Mouse (Mus musculus) heart, postnatal 4 days (tissue): Measurements from ENCODE around the gene Ptgis. TPM values are rescaled to one million over a fixed set of nuclear protein-coding genes. Genes with fewer than 3 reads are reported as not detected.
A peak's percentile ranks its signal among the peaks of the same experiment; 100 is the strongest.
"Not testable (repeated sequence)": the region's sequence is repeated elsewhere in the genome, so short reads cannot be mapped to it uniquely, and the experiment has no call there.

Source experiments
- DNase-seq: peaks from one replicate; pipeline ENCODE4 v3.0.0; 2021
- total RNA-seq, 2 experiments: library from RNA; stranded (reverse); gene quantifications; 2 replicates each; pipeline ENCODE4 v1.2.3; 2021

The Ptgis gene
- total RNA-seq, 2 experiments from 2014 or later = 36.7 to 40.9 TPM

DNA sequence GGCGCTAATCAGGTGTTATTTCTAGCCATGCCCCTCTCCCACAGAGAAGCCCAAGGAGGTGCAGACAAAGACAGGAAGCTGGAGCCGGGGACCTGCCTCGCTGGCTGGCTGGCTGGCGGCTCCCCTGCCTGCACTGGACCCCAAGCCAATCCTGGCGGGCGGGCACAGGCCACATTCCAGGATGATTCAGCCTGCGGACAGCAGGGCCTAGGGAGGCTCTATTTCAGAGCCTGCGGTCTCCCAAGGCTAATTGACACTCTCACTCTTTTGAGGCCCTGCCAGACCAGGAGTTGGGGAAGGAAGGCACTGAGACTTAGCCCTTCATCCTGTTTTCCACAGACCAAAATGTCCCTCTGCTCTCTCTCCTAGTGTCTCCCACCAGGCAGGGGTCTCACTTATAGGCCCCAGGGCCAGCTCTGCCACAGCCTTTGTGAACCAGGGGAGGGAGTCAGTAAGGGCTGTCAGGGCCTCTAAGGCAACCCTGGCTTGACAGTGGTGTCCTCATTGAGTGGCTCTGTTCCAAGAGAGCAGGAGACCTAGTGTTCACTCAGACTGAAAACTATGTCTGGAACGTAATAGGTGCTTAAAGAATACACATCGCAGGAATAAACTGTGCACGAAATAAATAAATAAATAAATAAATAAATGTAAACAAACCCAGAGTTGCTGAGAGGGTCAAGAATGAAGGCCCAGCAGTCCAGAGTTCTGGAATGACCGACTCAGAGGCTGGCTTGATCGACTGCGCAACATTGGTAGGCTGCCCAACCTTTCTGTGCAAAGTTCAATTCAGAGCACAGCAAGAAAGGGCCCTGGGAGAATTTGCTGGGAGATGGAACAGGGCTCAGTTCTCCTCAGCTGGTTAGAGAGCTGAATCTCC, 8.0 kb downstream of the Ptgis start:
- peak; percentile 71 for DNase-seq

DNA sequence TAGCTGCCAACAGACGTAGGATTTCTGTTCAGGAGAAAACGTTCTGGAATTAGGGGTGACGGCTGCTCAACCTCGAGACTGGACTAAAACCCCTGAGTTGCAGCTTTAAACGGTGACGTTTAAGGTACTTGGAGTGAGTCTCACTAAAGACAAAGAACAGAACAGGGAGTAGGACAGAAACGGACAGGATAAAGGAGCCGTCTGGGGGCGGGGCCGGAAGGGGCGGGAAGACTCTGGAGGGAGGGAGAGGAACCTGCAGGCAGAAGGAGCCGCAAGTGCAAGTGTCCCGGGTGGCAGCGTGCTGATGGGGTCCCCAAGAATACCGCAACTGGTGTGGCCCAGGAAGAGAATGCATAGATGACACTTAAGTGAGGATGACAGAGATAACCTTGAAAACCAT, 9.8 kb downstream of the Ptgis start:
- no peak for DNase-seq

DNA sequence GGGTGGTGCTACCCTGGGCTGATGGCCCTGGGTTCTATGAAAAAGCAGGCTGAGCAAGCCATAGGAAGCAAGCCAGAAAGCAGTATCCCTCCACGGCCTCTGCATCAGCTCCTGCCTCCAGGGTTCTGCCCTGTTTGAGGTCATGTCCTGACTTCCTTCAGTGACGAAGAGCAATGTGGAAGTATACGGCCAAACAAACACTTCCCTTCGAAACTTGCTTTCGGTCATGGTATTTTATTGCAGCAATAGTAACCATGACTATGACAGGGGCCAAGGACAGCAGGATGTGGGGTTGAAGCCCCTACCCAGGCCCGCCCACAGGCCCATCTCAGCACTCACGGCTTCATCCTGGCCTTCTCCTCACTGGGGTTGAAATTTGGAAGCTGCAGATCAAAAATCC, 15.5 kb downstream of the Ptgis start:
- no peak for DNase-seq

DNA sequence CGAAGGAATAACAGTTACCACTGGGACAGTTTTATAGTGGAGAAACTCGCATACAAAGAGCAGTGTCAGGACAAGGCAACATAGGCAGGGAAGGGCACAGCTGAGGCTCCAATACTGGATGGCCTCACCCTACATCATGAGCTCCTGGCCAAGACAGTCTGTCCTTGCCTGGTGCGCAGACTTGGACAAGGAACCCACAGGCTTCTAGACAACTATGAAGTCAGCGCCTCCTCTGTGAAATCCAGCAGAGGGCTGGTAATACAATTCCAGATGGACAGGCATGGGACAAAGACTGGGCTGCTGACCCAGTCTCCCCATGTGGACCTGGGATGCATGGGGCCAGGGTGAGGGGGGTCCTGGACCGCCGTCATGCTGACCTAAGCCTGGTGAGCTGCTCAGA, 16.2 kb downstream of the Ptgis start:
- DNase-seq = no peak

DNA sequence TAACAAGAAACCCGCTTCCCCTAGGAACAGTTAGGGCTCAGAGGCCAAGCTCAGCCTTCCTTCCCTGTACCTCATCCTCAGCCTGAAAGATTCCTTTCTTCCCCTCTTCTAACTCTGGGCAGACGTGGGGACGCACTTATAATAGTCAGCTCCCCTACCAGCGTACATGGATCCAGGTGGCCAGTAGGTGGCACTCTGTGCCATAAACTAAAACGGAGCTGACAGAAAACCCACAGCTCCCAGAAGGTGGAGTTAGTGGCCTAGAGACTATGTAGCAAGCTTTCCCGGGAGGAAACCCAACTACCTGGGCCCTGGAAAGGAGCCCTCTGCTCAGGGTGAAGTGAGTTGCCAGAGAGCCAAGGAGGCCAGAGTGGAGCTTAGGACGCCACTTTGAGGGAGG, 18.3 kb downstream of the Ptgis start:
- DNase-seq = peak; percentile 84

DNA sequence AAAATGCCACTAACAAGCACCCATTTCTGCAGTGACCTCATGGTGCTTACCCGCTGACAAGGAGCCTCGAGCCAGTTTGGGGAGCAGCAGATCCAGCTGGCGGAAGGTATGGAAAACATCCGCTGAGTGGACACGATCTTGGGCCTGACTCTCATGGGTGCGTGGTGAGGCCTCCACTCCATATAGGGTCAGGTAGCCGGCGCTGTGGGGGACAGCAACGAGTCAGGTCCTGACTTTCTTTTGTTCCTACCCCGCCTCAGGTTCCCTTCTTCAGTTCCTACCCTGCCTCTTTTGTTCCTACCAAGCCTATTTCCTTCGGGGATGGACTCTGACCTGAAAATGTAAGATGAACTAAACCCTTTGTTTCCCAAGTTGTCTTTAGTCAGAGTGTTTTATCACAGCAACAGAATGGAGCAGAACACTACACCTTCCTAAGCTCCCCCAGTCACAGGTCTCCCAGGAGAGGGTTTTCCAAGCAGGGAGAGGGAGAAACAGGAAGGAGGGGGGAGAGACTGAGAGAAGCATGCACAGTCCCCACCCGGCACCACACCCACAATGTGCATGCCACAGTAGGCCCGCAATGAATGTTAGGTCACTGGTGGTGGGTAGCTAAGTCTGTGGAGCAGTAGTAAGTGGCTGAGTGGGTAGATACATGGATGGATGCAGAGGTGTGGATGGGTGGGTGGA, 19.1 kb downstream of the Ptgis start:
- DNase-seq = no peak

DNA sequence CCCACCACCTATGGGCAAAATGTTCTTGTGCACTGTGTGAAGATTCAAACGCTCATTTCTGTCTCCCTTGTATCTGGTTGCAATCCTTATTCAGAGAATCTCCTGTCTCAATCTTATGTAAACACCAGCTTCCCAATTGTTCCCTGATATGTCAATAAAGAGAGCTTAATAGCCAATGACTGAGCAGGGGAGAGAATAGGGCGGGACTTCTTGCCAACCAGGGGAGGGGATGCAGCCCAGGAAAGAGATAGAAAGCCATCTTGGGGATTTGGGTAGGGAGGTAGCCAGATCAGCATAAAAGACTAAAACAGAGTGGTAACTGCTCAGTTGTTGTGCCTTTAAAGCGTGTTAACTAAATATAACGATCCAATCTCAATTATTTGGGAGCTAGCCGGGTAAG, 19.7 kb downstream of the Ptgis start:
- DNase-seq = no peak

DNA sequence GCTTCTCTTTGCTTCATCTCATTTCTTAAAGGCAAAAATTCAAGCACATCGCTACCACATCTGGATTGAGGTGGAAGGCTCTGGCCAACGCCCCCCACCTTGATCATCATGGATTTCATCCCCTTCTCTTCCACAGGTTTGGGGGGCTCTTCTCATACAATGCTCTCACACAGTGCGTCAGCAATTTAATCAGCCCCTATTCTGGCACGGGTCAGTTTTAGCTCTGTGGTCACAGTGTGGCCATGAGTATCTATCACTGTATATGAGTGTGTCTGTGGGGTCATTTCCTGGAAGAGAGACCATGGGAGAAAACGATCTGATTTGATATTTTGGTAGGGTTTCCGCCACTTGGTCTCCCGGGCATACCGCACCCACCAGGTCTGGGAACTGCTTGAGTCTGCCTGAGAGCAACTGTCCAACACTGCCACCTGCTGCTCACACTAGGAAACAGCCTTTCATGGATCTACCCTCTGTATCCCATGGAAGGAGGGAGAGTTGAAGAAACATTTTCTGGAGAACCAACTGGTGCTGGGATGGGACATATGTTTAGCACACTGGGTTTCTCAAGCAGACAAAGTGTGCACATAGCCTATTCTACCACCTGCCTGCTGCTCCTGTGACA, 21.1 kb downstream of the Ptgis start:
- DNase-seq = peak; percentile 92

DNA sequence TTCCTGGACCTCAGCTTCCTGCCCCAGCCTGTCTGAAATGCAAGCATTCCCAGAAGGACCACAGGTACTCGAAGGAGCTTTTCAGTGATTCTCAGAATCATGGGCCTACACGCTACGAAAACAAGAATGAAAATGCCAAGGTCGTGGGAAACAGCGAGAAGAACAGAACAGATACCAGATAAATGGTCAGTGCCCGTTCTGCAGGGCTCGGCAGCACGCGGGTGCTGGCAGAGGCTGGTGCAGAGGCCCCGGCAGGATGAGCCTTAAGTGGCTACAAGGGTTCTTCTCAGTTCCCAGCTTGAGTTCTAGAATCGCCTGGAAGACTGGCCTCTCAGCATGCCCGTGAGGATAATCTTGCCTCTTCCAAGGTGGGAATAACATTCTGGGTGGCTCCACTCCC, 26.7 kb downstream of the Ptgis start:
- no peak for DNase-seq

DNA sequence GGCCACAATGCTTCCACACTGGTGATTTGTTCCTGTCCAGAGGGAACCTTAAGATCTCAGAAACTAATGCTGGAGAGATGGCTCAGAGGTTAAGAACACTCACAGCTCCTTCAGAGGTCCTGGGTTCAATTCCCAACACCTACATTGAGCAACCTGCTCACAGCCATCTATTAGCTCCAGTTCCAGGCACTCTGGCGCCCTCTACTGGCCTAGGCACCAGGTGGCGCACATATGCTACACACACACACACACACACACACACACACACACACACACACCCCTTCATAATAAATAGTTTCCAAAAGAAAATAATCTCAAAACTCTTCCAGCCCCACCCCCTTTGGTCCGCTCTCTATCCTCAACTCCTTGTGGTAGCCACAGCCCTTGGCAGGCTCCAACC, 27.3 kb downstream of the Ptgis start:
- DNase-seq = peak; percentile 70

DNA sequence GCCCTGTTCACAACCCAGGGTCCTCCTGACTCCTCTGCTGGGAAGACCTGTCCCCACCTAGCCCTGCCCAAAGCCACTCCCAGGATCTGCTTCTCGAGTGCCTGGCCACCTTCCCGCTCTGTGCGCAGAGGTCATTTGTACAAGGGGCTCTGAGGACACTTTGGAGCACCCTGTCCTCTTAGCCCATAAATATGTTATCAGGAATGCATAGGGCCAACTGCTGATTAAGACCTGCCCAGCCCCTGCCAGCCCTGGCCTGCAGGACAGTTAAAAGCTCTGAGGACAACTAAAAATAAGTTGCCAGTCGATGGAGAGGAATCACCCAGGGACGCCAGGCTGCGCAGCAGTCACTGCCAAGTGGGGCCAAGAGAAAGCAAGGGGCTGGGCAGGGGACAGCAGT, 27.9 kb downstream of the Ptgis start:
- peak; percentile 74 for DNase-seq

DNA sequence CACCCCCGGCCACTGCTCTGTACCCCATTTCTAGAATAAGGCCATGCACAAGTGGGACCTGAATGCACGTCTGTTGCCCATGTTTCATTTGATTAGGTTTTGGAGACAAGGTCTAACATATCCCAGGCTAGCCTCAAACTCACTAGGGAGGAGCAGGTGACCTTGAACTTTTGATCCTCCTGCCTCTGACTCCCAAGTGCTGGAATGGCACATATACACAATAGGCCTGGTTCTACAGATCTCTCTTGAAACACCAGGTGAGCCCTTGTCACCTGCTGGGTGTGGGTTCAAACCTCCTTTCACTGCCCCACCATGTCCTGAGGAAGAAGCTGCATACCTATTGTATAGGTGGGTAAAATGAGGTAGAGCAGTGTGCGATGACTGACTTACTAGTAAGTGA, 28.3 kb downstream of the Ptgis start:
- DNase-seq = no peak

DNA sequence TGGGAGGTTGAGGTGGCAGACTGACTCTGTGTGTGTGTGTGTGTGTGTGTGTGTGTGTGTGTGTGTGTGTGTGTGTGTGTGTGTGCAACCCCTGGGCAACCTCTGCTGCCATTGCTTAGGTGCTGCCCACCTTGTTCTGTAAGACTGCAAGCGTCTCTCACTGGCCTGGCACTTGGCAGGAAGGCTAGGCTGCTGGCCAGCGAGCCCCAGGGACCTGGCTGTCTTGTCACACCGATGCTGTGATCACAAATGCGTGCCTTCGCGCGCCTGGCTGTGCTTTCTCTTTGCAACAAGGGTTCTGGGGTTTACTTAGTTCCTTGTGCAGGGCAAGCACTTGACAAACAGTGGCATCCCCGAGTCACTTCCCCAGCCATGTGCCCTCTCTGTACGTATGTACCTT, 30.5 kb downstream of the Ptgis start:
- peak; percentile 49 for DNase-seq

DNA sequence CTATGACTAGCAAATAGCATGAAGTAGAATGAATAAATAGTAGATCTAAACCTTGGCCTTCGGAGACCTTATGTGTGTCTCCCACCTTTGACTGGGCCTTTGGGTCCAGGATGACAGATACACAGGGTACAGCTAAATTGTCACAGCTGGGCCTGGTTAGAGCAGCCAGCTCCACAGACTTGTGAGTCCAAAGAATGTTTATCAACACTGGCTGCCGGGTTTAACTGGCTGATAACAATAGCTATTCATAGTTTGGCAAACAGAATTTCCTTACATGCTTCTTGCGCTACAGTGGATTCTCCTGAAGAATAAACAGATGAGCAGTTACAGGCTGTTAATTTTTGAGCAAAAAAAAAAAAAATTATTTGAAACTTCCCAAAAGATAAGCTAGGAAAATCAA, 31.4 kb downstream of the Ptgis start:
- DNase-seq = no peak

DNA sequence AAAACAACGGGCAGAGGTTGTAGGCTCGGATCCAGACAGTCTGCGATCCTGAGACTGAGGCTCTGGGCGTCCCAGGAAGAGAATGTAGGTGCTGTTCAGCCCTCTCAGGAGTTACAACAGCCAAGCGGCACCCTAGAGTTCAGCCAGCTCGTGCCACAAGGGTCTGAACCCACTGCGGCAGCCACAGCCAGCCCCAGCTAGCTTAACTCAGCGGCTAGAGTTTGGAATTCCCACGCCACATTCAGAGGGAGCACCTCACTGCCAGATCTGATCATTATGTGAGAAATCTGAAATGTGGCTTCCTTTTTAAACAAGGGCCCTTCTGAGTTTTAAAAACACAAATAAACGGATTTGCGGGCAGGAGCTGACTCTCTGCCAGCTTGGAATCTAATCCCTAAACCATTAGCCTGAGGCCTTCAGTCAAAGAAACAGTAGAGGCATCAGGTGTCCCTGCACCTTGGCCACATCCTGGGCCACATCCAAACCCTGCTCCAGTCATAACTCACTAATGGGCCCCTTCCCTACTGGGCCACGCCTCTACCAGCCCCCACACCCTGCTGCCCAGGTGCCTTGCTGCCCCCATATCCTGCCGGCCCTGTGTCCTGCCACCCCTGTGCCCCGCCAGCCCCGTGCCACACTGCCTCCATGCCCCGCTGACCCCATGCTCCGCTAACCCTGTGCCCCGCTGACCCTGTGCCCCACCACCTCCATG, 34.3 kb downstream of the Ptgis start:
- no peak for DNase-seq

DNA sequence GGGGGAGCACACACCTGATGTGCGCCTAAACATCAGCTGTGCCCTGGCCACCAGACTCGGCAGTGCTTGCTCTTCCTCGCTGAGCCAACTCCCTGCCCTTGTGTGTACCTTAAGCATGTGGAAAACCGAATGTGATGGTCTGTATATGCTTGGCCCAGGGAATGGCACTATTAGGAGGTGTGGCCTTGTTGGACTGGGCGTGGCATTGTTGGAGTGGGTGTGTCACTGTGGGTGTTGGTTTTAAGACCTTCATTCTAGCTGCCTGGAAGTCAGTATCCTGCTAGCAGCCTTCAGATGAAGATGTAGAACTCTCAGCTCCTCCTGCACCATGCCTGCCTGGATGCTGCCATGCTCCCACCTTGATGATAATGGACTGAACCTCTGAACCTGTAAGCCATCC, 35.7 kb downstream of the Ptgis start:
- not testable (repeated sequence) for DNase-seq

DNA sequence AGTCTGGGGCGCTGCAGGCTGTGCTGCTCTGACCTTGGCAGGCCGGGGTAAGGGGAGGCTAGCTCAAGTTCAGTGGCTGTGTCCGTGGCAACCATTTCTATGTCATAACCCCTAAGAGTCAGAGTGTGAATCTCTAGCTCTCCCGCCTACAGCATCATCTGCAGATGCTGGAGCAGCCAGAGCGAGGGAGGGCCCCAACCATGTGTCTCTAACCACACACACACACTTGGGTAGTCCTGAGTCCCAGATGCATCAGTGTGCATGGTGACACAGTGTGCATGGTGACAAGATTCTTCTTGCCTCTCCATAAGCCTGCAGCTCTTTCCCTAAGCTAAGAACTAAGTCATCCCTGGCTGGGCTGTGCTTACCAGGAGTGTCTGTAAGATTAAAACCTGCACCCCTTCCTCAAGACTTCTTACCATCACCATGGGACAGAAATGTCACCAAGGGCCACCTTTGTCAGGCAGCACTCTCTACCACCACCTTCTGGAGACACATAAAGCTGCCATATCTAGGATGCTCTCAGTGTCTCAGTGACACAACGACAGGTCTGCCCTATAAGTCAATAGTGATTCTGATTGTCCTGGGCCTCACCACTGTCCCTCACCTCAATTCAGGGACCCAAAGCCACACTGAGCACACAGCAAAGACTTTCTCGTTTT, 36.8 kb downstream of the Ptgis start:
- no peak for DNase-seq

DNA sequence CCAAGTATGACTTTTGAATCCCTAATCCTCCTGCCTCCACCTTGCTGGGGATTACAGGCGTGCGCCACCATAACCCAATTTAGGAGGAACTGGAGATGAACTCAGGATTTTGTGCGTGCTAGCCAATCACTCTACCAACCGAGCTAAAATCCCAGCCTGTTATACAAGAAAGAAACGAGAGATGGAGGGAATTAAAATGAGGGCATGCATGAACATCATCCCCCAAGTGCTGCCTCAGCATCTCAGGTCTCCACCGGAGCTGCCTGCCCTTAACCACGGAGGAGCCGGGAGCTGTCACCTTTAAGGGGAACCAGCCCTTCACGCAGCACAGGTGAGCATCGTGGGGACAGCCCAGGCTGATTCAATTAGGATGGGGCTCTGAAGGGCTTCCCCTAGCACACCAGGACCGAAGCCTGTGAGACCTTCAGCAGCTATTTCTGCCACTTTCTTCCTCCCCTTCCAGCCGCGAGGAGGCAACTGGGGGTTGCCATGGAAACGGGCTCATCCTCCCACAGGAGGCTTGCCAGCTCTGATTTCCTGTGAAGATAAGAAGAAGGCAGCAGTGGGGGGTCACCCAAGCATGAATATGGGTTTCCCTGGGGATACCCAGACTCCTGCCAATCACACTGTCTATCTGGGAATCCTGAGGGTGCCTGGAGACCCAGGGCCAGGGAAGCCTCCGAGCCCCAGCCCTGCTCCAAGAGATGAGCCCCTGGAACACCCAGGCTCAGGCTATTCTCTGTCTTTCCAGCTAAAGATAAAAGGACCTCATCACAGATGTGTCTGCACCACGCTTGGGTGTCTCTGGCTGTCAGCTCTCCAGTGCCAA, 38.7 kb downstream of the Ptgis start:
- no peak for DNase-seq

DNA sequence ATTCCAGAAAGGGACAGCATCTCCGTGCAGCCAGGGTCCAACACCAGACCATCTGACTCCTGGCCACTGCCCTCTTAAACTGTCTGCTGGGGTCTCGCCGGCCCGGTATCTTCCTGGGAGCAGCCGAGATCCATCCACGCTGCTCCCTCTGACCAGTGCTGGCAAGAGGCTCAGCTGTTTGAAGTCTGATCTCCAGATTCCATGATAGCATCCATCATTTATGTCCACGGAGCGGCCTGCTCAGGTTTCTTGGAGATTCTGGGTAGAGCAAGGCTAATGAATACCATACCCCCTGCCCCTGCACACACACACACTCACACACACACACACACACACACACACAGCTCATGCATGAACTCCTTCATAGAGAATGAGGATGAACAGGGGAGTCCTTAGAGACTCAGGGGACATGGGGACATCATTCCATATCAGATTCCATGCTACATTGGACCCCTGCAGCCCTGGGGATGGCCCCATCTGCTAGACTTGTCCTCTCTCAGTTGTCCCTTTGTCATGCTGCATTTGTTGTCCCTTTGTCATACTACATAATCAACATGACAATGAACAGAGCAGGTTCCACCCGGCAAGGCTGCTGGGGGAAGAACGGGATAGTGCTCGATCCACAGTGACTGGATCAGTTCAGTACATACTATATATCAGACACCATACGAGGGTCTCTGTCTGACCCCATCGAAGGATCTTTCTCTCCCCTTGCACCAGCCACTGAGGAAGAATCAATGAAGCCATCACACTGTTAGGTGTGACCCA, 41.6 kb downstream of the Ptgis start:
- no peak for DNase-seq

DNA sequence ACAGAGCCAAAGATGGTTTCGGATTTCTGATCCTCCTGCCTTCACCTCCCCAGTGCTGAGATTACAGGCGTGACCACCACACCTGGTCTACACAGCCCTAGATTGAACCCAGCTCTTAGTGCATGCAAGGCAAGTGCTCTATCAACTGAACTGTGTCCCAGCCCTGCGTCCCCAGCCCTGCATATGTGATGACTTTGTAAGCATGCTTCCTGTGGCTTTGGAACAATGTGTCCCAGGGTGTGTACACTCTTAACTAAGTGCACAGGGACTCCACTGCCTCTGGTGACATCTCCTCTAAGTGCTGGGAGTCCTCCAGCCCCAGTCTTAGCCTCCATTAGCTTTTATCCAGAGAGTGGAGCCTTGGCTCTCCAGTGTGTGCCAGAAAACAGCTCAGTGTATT, 47.0 kb downstream of the Ptgis start:
- DNase-seq = no peak

DNA sequence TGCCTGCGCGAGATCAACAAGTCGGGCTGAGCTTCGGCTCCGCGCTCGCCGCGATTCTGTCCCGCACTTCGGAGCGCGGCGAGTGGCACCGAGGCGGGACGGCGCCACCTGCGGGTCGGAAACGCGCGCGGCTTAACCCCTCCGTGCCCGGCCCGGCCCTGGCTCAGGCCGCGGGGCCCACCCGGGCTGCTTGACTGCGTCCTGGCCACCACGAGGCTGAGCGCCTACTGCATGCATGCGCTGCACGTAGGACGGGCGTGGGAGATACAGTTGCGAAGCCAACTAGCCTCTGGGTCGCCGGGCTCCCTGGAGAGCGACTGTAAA, 50.4 kb downstream of the Ptgis start, which contains the start of gene Kcnb1:
Gene Kcnb1, minus strand, starts transcription at position 80 of the 324 bp plus-strand sequence.
- DNase-seq = peak; percentile 90
